Mouse (Mus musculus): ENCODE data around the gene Gpr180.
"Not testable (repeated sequence)": the region's sequence is repeated elsewhere in the genome, so short reads cannot be mapped to it uniquely, and the experiment has no call there.

The Gpr180 gene

GRCm38 (mm10) chr14:118136744-118137452 is at the start of gene Gpr180:
TSS of gene Gpr180 (plus strand) at chr14:118137158.
- no peak for TF ChIP-seq NANOG (IDR thresholded peaks at IDR 0.05; ENCODE audit: borderline replicate concordance, low read length)
- no peak for TF ChIP-seq POU5F1 (IDR thresholded peaks at IDR 0.05; ENCODE audit: borderline replicate concordance, low read length)
- no peak for TF ChIP-seq CTCF (conservative IDR thresholded peaks at IDR 0.05; ENCODE audit: low read length)

GRCm38 (mm10) chr14:118088437-118089207 is 48.3 kb upstream of the Gpr180 start:
- no peak for TF ChIP-seq POU5F1 (IDR thresholded peaks at IDR 0.05; ENCODE audit: borderline replicate concordance, low read length)
- no peak for TF ChIP-seq CTCF (conservative IDR thresholded peaks at IDR 0.05; ENCODE audit: low read length)
- no peak for TF ChIP-seq NANOG (IDR thresholded peaks at IDR 0.05; ENCODE audit: borderline replicate concordance, low read length)
- Histone ChIP-seq H3K4me3 (replicated peaks; ENCODE audit: low read length) (peak overlapping the region; percentile 89), H3K36me3 (ENCODE audit: insufficient read depth, low read length) (no peaks in the 10 kb centered on the region), H3K4me1 (replicated peaks; ENCODE audit: low read depth, low read length) (peaks cover 22% of the 10 kb centered on the region), H3K9me3 (ENCODE audit: low read length) (peaks cover under 1% of the 10 kb centered on the region; the same call in 1 of the 2 replicates), H3K27me3 (ENCODE audit: insufficient read depth, low read length) (peaks cover 3% of the 10 kb centered on the region; the same call in 1 of the 2 replicates)

More at GRCm38 (mm10) chr14:118136744-118137452, at the start of gene Gpr180:
- H3K9me3 ChIP-seq (ENCODE audit: low read length): no peaks in the 10 kb centered on the region
- peaks cover 23% of the 10 kb centered on the region for H3K36me3 ChIP-seq (ENCODE audit: insufficient read depth, low read length)
- H3K4me1 ChIP-seq (replicated peaks; ENCODE audit: low read depth, low read length): peaks cover 25% of the 10 kb centered on the region
- peak within 1 kb of the TSS; percentile 88 for H3K4me3 ChIP-seq (replicated peaks; ENCODE audit: low read length)
- H3K27me3 ChIP-seq (ENCODE audit: insufficient read depth, low read length): no peaks in the 10 kb centered on the region

GRCm38 (mm10) chr14:118089215-118089805 is 47.6 kb upstream of the Gpr180 start:
- Histone ChIP-seq H3K9me3 (ENCODE audit: low read length) (no peaks in the 10 kb centered on the region), H3K36me3 (ENCODE audit: insufficient read depth, low read length) (no peaks in the 10 kb centered on the region), H3K4me1 (replicated peaks; ENCODE audit: low read depth, low read length) (peaks cover 23% of the 10 kb centered on the region), H3K4me3 (replicated peaks; ENCODE audit: low read length) (peak overlapping the region; percentile 89), H3K27me3 (ENCODE audit: insufficient read depth, low read length) (peaks cover 3% of the 10 kb centered on the region; the same call in 1 of the 2 replicates)
- TF ChIP-seq POU5F1 (IDR thresholded peaks at IDR 0.05; ENCODE audit: borderline replicate concordance, low read length) (no peak), CTCF (conservative IDR thresholded peaks at IDR 0.05; ENCODE audit: low read length) (no peak), NANOG (IDR thresholded peaks at IDR 0.05; ENCODE audit: borderline replicate concordance, low read length) (no peak)

- Histone ChIP-seq H3K36me3 (ENCODE audit: insufficient read depth, low read length) (no peaks in the 10 kb centered on the region), H3K4me3 (replicated peaks; ENCODE audit: low read length) (peak overlapping the region; percentile 89), H3K9me3 (ENCODE audit: low read length) (no peaks in the 10 kb centered on the region), H3K27me3 (ENCODE audit: insufficient read depth, low read length) (peaks cover 3% of the 10 kb centered on the region; the same call in 1 of the 2 replicates), H3K4me1 (replicated peaks; ENCODE audit: low read depth, low read length) (peaks cover 28% of the 10 kb centered on the region)
- TF ChIP-seq NANOG (IDR thresholded peaks at IDR 0.05; ENCODE audit: borderline replicate concordance, low read length) (no peak), CTCF (conservative IDR thresholded peaks at IDR 0.05; ENCODE audit: low read length) (no peak), POU5F1 (IDR thresholded peaks at IDR 0.05; ENCODE audit: borderline replicate concordance, low read length) (no peak)
These were observed 47.1 kb upstream of the Gpr180 start for GRCm38 (mm10) chr14:118089806-118090392.

- Histone ChIP-seq H3K36me3 (ENCODE audit: insufficient read depth, low read length) (no peaks in the 10 kb centered on the region), H3K4me1 (replicated peaks; ENCODE audit: low read depth, low read length) (peaks cover 9% of the 10 kb centered on the region; the same call in 1 of the 2 replicates), H3K4me3 (replicated peaks; ENCODE audit: low read length) (no peak overlapping the region), H3K27me3 (ENCODE audit: insufficient read depth, low read length) (no peaks in the 10 kb centered on the region), H3K9me3 (ENCODE audit: low read length) (no peaks in the 10 kb centered on the region)
- TF ChIP-seq POU5F1 (IDR thresholded peaks at IDR 0.05; ENCODE audit: borderline replicate concordance, low read length) (no peak), NANOG (IDR thresholded peaks at IDR 0.05; ENCODE audit: borderline replicate concordance, low read length) (no peak), CTCF (conservative IDR thresholded peaks at IDR 0.05; ENCODE audit: low read length) (no peak)
These were observed 38.7 kb upstream of the Gpr180 start for GRCm38 (mm10) chr14:118098265-118098664.

- no peaks in the 10 kb centered on the region for H3K9me3 ChIP-seq (ENCODE audit: low read length)
- H3K4me1 ChIP-seq (replicated peaks; ENCODE audit: low read depth, low read length): no peaks in the 10 kb centered on the region; the same call in 1 of the 2 replicates
- H3K27me3 ChIP-seq (ENCODE audit: insufficient read depth, low read length): no peaks in the 10 kb centered on the region
- no peaks in the 10 kb centered on the region for H3K36me3 ChIP-seq (ENCODE audit: insufficient read depth, low read length)
- TF ChIP-seq CTCF (conservative IDR thresholded peaks at IDR 0.05; ENCODE audit: low read length): no peak
- no peak for TF ChIP-seq POU5F1 (IDR thresholded peaks at IDR 0.05; ENCODE audit: borderline replicate concordance, low read length)
- TF ChIP-seq NANOG (IDR thresholded peaks at IDR 0.05; ENCODE audit: borderline replicate concordance, low read length): no peak
- H3K4me3 ChIP-seq (replicated peaks; ENCODE audit: low read length): no peak overlapping the region
These were observed 35.5 kb upstream of the Gpr180 start for GRCm38 (mm10) chr14:118101227-118101990.

GRCm38 (mm10) chr14:118107479-118107878 is 29.5 kb upstream of the Gpr180 start:
- H3K36me3 ChIP-seq (ENCODE audit: insufficient read depth, low read length): peaks cover 16% of the 10 kb centered on the region
- H3K9me3 ChIP-seq (ENCODE audit: low read length); H3K27me3 ChIP-seq (ENCODE audit: insufficient read depth, low read length); H3K4me3 ChIP-seq (replicated peaks; ENCODE audit: low read length); H3K4me1 ChIP-seq (replicated peaks; ENCODE audit: low read depth, low read length): not testable (repeated sequence)

Measured in E14TG2a.4 (cell line).